Mouse (Mus musculus) heart, adult 2 months (tissue): ENCODE data around the gene Adam15.

Experiments
- CTCF ChIP-seq: fragments of 200-600 bp; IDR thresholded peaks from 2 replicates; pipeline ENCODE4 v1.8.1; 2022; ENCODE audit warnings: antibody characterized with exemption, mild to moderate bottlenecking, moderate library complexity
- EP300 ChIP-seq: fragments of 200-500 bp; IDR thresholded peaks from 2 replicates; pipeline ENCODE4 v1.6.1; 2011; ENCODE audit warnings: low read depth, low read length, control low read depth; ENCODE audit not compliant: insufficient read depth
- POLR2A ChIP-seq: fragments of 200-500 bp; IDR thresholded peaks from 2 replicates; pipeline ENCODE4 v1.6.1; 2011; ENCODE audit warnings: mild to moderate bottlenecking, low read depth, low read length, control low read depth; ENCODE audit not compliant: insufficient read depth

DNA sequence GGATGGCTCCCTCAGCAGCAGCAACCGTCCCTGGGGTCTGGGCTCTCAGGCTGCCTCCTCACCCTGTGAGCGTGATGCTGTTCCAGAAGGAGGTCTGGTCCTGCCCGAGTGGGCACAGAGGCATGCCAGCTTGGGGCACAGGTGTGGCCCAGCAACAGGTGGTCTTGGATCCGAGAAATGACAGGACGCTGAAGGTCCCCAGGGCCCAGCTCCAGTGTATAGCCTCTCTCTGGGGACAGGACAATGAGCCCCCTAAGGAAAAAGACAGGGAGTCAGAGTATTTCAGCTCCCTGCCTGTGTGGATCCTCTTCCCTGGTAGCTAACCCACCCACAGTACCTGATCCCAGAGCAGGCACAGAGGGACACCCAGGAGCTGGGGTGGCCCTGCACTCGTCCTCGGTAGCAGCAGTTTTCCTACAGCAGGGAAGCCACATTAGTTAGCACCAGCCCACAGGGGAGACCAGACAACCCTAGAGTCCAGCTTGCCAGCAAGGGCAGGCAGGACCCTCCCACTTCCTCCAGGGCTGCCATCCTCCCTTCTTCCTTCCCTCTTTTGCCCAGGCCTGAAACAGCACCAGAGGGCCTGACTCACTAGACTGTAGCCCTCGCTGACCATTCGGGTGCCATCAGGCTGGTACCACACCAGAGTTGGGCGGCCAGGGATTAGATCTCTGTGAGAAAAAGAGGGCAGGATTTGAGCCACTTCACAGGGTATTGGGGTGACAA lies 2.8 kb downstream of the Adam15 start:
- no peak for TF ChIP-seq CTCF
- no peak for TF ChIP-seq POLR2A
- TF ChIP-seq EP300, result no peak
